Mouse (Mus musculus) cerebellum, adult 11-12 months (tissue): ENCODE data around the gene Hhatl.
A peak's percentile ranks its signal among the peaks of the same experiment; 100 is the strongest.

ENCODE experiments used
- DNase-seq: peaks from one replicate; pipeline ENCODE4 v3.0.0; 2022

Gene Hhatl

DNA sequence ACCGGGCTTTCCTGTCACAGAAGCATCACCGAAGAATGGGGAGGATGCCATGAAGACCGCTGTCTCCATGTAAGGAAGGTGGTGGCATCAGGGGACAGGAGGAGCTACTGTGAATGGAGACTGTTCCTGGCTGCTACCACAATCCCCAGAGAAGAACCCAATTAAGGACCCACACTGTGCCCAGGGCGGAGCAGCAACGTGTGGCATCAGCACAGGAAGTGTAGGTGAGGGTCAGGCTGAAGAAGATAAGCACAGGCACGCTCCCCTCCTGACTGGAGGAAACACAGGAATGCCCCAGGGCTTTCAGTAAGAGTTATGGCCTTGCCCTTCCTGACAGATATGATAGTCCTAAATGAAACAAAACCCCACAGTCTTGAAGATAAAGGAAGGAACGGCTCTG, 10.4 kb upstream of the Hhatl start:
- DNase-seq: no peak

DNA sequence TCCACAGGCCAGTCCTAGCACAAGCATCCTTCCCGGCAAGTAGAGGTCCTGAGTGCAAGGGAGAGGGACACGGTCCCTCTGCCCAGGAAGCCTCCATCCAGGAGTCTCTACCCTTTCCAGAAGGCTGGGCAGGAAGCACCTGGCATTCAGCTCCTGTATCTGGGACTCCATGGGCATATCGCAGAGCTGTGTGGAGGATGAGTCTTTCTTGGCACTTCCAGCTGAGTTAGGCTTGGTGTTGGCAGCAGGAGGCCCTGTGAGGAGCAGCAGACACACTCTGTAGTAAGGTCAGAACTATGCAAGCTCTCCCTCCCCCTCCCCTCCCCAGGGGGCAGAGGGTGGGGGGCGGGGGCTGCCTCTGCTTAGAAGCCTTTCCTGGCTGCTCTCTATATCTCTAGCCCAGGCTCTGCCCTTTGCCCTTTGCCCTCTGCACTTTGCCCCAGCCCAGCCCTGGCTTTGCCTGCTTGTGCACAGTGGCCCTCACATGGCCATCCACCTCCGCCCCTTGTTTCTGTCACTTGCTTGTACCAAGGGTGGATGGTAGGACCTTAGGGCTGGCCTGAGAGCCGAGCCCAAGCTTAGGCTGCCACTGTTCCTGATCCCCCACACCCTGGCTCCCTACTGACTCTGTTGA, 6.7 kb upstream of the Hhatl start:
- no peak for DNase-seq

DNA sequence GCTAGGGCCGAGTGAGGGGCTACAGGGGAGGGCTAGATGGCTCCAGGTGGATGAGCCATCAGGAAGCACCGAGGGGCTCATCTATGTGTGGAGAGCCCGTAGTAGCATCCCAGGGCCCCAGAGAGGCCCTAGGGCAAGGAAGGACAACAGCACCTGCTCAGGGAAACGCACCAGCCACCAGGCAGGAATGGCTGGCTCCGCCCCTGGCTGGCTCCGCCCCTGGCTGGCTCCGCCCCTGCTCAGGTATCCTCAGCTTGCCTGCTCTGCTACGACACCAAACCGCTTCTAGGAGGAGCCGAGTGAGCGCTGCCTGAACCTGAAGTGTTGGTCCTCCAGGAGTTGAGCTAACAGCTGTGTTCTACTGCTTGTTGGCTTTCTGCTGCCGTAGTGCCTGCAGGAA, 5.4 kb upstream of the Hhatl start:
- DNase-seq: no peak

DNA sequence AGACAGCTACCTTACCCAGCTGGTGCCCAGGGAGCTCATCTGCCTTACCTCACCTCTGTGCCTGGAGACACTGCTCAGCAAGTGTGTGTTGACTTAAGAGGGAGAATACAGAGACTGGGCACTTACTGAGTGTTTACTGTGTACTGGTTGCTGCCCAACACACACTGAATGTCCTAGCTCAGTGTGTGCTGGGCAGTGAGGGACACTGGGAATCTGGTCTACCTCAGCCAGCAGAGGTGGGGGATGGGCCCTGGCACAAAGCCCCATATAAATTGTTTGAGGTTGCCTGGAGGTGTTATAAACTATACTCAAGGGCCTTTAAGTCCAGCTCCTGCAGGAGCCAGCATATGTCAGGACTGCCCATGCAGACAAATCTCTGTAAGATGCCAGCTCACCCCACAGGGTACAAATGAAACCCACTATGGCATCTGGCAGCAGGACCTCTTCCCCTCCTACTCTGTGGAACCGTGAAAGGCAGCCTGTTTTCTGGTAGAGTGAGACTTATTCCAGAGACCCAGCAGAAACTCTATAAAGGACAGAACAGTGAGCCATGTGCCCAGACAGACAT, 2.7 kb upstream of the Hhatl start:
- DNase-seq: no peak

DNA sequence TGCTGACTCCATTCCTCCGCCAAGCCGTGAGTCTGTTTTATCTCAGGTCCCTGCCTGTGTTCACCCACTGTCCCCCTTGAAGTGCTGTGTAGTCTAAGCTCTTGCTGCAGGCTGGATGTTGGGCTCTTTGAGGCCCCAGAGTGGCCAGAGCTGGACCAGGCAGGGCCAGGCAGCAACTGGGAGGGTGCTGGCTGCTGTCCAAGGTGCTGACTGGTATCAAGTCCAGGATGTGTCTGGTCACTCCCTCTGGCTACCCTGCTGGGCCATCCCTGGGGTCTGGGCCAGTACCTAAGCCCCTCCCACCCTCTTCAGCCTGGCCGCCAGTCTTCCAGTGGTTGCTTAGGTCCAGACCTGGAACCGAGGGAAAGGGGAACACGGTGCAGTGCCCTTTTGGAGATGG, 1.1 kb downstream of the Hhatl start:
- peak; percentile 52 for DNase-seq

DNA sequence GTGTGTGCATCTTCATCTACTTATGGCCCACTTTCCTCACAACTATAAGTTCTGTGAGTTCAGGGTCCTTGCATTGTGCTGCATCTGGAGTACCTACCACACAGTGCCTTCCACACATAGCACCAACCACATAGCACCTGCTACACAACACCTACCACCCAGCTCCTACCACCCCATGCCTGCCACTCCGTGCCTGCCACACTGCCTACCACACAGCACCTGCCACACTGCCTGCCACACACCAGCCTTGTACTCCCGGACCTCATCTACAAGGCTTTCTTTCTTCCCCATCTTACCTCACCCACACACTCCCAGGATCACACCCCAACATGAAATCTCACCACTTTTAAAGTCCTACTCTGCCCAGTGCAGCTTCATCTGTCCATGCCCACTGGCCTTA, 5.9 kb downstream of the Hhatl start:
- DNase-seq: no peak

DNA sequence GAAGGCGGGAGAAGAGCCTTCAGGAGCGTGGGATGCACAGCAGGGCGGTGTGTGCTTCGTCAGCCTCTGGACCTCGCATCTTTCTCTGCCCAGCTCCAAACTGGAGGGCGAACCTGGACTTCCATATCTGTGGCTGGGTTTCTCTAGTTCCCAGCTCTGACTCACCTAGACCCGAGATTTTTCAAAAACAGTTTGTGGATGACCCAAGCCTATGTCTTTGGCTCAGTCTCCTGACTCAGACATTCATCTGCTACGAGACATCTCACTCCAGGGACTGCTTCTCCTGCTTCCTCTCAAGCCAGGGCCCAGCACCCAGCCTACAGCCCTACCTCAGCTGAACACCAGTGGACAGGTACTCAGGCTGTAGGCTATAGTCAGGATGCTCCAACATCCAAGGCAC, 7.0 kb downstream of the Hhatl start:
- DNase-seq: no peak

DNA sequence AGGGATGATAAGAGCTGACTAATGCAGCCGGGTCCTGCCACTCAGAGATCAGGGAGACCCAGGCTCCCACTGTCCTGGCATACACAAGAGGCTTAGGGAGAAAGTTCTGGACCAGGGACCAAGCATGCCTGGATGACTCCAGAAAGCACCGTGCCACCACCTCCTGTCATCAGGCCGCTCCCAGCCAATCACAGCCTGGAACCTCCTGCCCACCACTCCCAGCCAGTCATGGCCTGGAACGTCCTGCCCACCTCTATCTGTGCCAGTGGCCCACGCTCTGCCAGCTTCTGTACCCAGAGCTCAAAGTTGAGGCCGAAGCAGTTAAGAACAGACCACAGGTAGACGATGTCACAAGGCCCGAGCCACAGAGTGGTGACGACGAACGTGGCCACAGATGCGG, 7.5 kb downstream of the Hhatl start:
- no peak for DNase-seq

DNA sequence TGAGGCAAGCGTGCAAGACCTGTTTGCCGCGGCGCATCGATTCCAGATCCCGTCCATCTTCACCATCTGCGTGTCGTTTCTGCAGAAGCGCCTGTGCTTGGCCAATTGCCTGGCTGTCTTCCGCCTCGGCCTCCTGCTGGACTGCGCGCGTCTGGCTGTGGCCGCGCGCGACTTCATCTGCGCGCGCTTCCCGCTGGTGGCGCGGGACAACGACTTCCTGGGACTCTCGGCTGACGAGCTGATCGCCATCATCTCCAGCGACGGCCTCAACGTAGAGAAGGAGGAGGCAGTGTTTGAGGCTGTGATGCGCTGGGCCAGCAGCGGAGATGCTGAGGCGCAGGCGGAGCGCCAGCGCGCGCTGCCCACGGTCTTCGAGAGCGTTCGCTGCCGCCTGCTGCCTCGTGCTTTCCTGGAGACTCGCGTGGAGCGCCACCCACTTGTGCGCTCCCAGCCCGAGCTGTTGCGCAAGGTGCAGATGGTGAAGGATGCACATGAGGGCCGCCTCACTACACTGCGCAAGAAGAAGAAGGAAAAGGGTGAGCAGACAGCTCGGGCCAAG, 14.2 kb downstream of the Hhatl start:
- DNase-seq: no peak

DNA sequence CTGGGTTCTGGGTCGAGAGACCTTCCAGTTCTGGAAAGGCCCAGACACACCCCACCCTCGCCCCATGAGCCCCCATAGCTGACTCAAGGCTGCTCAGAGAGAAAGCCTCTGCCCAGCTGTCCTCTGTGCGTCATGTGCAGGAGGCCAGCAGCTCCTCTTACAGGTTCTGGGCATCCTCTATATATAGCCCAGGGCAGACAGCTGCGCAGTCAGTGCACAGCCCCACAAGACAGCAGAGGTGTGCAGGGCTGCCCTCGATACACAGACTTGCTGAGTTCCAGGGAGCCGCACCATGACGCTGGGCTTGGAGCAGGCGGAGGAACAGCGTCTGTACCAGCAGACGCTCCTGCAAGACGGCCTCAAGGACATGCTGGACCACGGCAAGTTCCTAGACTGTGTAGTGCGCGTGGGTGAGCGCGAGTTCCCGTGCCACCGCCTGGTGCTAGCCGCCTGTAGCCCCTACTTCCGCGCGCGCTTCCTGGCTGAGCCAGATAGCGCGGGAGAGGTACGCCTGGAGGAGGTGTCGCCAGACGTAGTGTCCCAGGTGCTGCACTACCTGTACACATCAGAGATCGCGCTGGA, 14.7 kb downstream of the Hhatl start, which contains the start of gene Klhl40:
Gene Klhl40, plus strand, starts transcription at position 124 of the 582 bp plus-strand sequence.
- DNase-seq: no peak

DNA sequence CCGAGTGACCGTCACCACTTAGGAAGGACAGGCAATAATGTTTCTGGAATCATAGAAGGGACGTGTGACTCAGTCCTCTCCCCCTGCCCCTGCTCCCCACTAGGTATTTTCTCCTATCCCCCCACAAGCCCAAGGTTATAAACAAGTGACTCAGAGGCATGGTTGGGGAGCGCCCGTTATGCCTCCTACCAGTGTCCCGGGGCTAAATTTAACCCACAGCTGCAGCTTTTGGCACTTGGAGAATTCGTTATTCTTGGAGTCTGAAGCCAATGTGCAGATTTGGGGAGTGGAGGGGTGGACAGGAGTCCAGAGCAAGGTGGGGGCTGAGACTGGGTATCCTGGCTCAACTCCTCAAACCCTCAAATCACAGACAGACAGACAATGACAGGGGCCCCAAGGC, 15.8 kb downstream of the Hhatl start:
- no peak for DNase-seq

DNA sequence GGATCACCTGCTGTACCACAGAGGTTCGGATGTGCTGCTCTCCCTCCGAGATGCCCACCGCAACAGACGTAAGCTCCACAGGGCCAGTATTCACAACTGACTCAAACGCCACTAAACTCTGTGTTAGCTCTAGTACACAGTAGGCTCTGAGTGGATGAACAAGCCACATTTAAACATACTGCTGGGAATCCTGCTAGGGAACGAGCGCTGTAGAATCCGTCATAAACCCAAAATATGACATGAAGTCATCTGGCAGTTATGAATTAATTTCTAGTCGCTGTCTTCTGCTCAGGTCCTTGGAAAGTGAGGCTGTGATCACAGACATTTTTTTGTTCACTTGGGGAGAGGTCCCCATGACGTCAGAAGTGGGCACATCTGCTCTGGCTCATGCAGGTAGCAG, 16.4 kb downstream of the Hhatl start:
- no peak for DNase-seq

DNA sequence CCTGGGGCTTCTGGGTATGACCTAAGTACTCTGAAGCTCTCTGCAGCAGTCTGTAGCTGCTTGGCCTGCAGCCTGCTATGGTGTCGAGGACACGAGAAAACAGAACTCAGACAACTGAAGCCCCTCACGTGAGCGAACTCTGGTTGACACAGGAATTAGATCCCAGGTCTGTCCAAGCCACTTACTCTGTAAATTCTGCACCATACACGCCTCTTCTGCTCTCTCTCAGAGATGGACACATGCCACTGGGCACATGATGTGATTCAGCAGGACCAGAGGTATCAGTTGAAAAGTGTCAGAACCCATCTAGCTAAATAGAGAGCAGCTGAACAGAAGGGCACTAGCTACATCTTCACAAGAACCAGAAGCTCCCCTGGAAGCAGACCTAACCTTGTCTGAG, 19.9 kb downstream of the Hhatl start:
- DNase-seq: no peak

DNA sequence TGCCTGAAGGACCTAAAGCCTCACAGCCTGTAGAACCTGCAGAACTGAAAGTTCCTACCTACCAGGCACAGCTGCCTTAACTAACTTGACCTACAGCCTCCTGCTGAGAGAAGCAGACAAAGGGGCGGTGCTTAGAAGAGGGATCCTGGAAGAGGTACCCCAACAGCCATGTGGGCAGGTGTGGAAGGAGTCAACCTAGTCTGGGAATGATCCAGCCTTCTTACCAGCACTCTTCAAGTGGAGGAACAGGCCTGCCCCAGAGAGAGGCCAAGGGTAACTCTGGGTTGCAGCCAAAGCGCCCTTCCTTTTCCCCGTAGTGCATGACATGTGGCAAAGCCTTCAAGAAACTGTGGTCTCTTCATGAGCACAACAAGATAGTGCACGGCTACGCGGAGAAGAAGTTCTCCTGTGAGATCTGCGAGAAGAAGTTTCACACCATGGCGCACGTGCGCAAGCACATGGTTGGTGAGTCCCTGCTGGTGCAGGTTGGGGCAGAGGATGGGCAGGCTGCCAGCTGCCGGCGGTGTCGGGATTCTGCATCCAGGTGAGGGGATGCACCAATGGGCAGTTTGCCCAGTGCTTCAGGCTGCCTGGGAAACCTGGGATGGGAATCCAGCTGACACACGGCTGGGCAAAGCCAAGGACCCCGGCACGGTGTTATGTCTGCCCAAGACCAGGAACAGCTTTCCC, 27.0 kb downstream of the Hhatl start:
- peak; percentile 60 for DNase-seq

DNA sequence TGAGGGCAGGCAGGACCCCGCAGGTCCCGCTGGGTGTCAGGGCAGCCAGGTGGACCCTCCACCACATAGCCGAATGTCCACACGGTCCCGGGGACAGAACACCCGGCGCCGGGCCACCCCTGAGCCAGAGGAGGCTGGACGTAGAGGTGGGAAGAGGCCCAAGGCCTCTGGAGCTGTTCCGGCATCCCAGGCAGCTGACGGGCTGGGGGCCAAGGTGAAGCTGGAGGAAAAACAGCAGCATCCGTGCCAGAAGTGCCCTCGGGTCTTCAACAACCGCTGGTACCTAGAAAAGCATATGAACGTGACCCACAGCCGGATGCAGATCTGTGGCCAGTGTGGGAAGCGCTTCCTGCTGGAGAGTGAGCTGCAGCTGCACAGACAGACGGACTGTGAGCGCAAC, 28.6 kb downstream of the Hhatl start:
- DNase-seq: no peak

DNA sequence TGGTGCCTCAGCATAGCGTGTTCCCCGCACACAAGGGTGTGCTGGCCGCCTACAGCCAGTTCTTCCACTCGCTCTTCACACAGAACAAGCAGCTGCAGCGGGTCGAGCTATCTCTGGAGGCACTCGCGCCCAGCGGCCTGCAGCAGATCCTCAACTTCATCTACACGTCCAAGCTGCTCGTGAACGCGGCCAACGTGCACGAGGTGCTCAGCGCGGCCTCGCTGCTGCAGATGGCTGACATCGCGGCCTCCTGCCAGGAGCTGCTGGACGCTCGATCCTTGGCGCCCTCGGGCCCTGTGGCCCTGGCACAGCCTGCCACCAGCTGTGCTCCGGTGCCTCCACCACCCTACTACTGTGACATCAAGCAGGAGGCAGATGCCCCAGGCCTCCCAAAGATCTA, 29.5 kb downstream of the Hhatl start:
- DNase-seq: peak; percentile 42

DNA sequence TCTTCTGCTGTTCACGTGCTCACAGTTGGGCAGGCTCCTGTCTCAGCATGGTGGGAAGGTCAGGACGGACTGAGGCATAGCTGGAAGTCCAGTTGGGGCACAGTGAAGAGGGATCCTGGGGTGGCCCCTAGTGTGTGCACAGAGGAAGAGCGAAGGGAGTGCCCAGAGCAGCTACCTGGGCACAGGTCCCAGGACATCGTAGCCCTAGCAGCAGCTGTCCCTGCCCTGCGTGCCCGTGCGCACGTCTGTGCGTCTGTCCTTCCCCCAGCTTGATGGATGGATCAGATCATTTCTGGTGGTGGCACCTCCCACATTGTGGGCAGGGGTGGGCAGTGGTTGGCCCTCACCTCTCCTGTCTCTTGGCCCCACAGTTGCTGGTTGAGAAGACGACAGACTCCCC, 30.1 kb downstream of the Hhatl start:
- DNase-seq: peak; percentile 38

DNA sequence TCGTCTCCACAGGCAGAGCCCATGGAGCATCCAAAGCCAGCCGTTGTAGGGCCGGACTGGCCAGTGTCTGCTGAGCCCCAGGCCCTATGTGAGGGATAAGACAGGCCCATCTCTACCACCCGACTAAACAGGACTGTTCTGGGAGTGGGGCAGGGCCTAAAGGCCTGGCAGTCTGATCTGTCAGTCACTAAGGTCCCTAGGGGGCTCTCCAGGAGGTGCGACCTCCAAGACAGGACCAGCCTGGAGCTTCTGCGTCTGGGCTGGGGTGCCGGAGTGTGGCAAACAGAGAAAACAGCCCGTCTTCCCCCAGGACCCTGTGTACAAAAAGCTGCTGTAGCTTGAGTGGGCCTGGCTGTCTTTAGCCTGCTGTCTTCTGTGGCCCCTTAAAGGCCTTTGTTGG, 30.5 kb downstream of the Hhatl start:
- DNase-seq: peak; percentile 46

DNA sequence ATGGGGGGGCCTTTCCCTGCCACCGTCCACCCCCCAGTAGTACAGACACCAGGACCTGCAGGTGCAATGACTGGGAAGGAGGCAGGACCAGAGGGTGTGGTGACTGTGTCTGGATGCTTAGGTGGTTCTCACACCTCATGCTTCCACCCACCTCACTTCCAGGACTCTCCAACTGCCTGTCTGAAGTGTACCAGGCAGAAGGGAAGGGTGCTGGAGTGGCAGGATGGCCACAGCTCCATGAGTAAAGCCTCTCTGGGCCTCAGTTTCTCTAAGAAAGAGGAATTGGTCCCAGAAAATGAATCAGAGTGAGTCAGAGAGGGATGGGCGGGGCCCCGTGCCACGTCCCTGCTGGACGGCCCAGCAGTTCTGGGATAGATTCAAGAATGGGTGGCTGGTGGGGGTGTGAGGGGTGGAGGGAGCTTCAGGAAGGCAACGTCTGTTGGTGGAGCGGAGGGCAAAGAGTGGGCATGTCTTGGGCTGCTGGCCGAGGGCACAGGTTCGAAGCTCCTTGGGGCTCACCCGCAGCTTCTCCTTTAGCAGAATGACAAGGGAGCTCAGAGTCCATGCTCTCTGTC, 31.1 kb downstream of the Hhatl start:
- DNase-seq: no peak

DNA sequence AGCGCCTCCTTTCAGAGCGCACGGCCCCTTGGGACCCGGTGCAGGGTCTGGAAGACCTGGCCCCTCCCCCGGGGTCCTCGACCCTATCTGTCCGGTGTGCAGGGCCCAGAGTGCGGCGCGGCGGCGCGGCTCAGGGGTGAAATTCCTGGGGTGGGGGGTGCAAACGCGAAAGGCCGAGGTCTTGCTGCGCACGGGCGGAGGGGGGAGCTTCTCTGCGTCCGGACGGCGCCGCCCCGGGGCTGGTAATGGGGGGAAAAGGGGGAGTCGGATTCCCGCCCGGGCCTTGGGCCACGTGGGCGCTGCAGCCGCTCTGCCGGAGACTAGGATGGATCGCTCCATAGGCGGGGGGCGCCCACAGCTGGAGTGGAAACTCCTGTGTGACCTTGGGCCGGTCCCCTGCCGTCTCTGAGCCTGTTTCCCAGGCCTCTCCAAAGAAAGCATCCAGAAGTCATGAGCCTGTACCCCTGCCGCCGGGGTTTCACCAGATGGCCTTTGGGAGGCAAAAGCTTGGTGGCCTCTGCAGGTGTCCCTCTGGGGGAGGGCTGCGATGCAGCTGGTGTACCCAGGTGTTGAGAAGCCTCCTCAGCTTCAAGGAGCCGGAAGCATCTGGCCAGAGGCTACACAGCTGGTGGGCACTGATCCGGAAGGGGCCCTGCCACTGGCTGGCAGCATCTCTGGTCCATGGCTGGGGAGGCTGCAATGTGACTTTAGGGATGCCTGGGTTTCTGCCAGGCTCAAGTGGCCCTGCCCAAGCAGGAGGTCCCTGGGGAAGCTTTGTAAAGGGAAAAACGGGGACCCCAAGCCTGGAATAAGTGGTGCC, 31.8 kb downstream of the Hhatl start:
- DNase-seq: peak; percentile 63

DNA sequence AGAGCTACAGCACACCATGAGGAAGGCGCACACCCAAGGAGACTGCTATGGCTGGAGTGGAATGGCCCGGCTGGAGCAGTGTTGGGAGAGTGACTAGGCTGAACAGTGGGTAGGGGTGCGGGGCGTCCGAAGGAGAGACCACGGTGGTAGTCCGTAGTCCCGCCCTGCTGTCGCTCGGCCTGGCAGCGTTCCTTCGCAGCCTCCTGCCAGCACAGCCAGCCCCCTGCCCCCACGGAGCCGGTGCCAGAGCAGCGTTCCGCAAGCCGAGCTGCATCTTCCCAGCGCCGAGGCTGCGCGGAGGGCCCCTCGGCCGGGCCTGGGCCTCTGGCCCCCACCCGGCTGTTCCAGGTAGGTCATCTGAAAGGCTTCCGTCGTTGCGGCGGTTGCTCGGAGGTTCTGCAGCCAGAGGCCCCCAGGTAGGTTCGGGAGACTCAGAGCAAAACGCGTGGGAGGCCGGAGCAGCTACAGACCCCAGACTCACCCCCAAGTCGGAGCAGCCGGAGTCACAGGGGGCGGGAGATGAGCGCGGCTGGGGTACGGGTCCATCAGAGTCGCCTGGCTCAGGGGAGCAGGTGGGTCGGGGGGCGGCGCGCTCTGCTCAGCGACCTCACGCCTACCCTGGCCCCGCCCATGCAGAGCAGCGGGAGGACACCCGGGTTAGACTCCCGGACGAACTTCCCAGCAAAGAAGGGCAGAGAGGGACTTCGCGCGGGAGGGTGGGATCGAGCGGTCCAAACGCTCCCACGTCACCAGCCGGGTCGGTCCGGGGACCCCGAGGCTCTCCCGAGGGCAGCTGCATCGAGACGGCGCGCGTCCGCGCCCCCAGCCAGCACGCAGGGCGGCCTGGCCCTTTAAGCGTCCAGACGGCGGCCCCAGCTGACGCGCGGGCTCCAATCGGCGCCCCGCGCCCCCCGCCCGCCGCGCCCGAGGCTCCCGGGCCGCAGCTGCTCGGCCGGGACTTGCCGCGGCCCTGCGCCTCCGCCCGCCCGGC, 32.9 kb downstream of the Hhatl start, which contains the start of gene Zfp651:
Gene Zfp651, plus strand, starts transcription at position 240 of the 991 bp plus-strand sequence.
- DNase-seq: peak; percentile 72
